Mouse (Mus musculus): ENCODE data around the gene Flad1. TPM values are rescaled to one million over a fixed set of nuclear protein-coding genes. Genes with fewer than 3 reads are reported as not detected.

Flad1 gene
- polyA plus RNA-seq, 1 experiment, result 34.6 TPM

DNA sequence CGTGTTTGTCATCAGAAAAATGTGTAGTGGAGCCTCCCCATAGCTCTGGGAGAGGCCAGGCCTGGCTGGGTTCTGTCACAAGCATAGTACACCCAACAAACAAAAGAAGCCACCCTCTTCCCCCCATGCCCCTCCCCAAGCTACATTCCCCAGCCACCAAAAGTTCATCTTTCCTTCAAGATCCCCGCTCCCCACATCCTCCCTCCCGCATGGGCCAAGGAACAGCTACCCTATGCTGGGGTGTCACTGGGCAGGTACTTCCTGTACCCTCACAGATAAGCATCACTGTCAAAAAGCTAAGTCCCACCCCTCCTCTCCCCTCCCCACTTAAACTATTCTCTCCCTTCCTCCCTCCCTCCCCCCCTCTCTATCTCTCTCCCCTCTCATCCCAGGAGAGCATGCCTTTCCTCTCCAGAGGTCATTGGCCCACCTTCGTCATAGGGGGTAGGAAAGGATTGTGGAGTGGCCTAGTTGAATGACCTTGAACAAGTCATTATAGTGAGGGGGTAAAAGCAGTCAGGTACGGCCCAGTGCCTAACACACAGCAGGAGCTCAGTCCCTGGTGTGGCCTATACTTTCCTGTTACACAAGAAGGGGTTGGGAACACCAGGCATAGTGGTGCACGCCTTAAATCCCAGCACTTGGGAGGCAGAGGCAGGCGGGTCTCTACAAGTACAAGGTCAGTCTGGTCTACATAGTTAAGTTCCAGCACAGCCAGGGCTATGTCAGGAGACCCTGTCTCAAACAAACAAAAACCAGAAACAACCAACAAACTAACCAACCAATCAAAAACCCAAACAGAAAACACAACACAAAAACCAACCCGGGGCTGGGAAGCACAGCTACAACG lies 29.4 kb downstream of the Flad1 start:
- no peak for DNase-seq (ENCODE audit: low spot score)

DNA sequence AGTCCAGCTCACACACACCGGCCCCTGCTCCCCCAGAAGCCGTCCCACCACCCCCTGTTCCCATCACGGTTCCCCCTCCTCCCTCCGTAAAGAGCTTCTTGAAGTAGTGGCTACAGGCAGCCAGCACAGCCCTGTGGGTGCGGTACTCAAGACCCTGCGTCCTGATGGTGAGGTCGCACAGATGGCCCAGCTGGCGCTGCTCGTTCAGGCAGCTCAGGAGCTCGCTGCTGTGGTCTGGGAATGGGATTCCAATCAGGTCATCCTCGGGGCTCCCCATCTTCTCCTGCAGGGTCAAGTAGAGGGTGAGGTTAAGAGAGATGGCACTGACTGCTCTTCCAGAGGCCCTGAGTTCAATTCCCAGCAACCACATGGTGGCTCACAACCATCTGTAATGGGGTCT lies 30.4 kb downstream of the Flad1 start:
- no peak for DNase-seq (ENCODE audit: low spot score)

DNA sequence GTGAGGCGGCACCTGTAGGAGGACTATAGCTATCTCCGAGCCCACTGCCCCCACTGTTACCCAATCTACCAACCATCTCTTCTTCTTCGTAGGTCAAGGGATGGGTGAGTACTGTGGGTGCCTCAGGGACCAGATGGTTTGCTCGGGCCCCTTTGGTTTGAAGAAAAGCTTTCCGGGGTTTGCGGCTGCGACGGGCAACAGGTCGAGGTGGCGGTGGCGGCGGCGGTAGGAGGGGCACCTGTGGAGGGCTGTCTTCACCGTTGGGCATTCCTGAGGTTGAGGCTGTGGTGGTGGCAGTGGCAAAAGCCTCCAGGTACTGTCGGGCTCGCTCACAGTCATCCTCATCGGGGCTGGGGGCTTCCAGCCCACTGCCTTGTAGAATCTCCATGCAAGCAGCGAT lies 31.0 kb downstream of the Flad1 start:
- DNase-seq (ENCODE audit: low spot score), result no peak

DNA sequence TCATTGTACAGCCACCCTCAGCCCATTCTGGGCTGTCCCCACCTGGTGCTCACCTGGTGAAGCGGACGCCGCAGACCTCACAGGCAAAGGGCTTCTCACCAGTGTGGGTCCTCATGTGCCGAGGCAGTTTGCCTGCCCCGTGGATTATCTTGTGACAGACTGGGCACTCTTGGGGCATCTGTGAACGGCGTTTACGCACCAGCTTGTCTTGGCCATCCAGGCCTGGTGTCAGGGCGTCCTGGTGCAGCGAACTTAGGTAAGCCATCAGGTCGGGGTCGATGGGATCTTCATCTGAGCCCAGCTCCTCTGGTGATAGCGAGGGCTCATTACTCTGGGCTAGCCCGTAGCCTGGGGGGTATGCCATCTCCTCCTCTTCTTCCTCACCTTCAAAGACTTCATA lies 31.4 kb downstream of the Flad1 start:
- DNase-seq (ENCODE audit: low spot score), result no peak

DNA sequence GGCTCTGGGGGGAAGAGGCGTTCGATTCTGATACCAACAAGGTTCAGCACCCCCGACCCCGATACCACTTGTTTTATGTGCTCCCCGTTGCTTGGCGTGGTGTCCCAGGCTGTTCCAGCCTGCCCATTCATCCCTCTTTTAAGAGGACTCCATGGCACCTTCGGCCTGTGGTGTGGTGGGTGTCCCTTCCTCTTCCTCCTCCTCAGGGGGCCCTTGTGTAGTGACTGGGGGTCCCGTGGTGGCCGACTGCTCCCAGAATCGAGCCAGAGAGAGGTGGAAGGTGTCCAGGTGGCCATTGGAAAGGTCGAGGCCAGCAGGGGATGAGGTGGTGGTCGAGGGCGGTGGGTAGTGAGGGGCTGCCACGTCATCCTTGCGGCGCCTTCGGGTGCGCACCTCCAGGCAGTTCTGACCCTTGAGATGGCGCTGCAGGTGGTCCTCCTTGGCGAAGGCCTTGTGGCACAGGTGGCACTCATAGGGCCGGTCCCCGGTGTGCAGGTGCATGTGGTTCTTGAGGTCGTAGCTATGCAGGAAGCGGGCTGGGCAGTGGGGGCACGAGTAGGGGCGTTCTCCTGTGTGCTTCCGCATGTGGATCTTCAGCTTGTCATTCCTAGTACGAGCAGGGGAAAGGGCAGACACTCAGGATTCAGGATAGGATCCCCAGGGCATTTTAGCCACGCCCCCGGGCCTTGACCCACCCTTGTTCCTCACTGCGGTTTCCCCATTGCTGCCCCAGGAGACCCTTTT lies 32.1 kb downstream of the Flad1 start:
- DNase-seq (ENCODE audit: low spot score), result no peak

GRCm38 (mm10) chr3:89378394-89379067 lies 33.1 kb downstream of the Flad1 start:
- peak; percentile 82 for DNase-seq (ENCODE audit: low spot score)

DNA sequence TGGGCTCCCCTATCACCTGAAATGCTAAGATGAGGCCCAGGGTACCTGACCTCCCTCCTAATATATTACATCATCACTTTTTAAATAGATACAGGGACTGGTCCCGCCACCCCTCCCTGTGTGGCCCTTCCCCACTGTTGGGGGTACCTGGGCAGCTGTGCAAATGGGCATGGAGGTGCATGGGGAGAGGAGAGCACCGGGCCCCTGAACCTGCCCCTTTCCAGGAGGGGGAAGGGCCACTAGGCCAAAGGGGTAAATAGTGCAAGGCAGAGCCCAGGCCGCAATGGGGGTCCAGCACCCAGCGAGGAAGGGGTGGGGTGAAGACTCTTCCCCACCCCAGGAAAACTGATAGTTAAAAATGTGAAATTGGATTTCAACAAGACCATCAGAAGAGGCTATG lies 33.8 kb downstream of the Flad1 start:
- no peak for DNase-seq (ENCODE audit: low spot score)

DNA sequence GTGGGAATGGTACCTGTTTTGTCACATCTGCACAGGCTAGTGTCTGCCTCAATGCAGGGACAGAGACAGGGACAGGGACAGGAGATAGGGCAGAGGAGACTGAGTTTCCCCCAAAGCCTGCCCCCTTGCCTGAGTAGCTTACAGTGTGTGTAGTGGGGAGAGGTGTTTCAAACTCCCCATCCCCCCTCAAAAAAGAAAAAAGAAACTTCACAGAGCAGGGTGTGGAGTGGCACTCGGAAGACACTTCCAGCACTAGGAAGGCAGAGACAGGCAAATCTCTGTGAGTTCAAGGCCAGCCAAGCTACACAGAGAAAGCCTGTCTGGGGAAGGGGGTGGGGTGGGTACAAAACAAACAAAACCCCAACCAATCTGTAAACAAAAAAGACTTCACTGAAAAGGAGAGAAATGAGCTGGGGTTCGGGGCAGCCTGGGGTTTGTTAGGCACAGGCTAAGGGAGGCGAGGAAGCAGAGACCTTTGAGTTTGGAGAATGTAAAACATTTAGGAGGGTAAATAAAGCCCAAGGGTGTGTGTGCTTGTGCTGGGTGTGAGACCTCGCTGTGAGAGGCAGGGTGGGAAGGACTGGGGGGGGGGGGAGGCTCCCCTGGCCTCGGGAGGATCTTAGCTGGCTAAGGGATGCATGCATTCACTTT lies 38.0 kb downstream of the Flad1 start:
- no peak for DNase-seq (ENCODE audit: low spot score)

DNA sequence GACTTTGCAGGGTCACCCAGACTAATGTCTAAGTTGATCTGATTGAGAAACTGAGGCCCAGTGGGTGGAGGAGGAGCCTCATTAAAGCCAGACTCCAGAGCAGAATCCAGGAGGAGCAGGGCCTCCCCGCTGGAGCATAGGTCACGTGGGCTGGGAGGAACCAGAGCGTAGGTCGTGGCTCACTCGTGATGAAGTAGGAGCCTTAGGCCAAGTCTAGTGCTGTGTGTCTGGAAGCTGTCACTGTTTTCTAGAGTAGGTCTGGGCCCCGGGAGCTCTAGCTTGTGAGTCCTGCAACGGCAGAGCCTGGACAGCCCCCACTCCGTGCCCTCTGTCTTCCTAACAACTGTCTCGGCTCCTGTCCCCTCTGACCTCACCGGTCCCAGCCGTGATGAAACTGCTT lies 44.3 kb downstream of the Flad1 start:
- no peak for DNase-seq (ENCODE audit: low spot score)

GRCm38 (mm10) chr3:89365486-89366414 lies 45.9 kb downstream of the Flad1 start:
- DNase-seq (ENCODE audit: low spot score), result no peak

- DNase-seq (ENCODE audit: low spot score), result no peak
Observed at GRCm38 (mm10) chr3:89365153-89365485, 46.6 kb downstream of the Flad1 start, which contains the start of gene Dcst1. TSS of gene Dcst1 (minus strand) at chr3:89365253.

- no peak for DNase-seq (ENCODE audit: low spot score)
Observed at GRCm38 (mm10) chr3:89364631-89365030, 47.0 kb downstream of the Flad1 start.

DNA sequence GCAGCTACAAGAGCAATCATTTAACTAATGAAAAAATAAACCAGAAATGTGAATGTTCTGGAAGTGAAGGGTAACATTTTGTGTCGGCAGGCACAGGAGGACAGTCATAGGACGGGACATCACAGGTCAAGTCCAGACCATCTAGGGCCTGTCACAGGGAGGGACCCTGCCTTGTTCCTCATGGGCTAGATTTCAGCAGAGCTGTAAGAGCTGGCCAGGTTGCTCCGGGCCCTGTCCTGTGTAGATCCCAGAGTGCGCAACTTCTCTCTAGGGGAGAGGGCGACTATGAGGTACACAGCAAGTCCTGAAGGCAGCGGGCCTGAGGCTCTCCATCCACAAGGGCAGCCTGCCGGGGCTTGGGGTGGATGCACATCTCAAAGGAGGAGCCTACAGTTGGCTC lies 50.0 kb downstream of the Flad1 start, which contains the start of gene Dcst2:
Gene Dcst2 (plus strand): TSS at position 301 of the 400 bp plus-strand sequence.
- DNase-seq (ENCODE audit: low spot score), result no peak

GRCm38 (mm10) chr3:89360237-89360636 lies 51.4 kb downstream of the Flad1 start:
- no peak for DNase-seq (ENCODE audit: low spot score)

- no peak for DNase-seq (ENCODE audit: low spot score)
Observed at GRCm38 (mm10) chr3:89359630-89360029, 52.0 kb downstream of the Flad1 start.

GRCm38 (mm10) chr3:89356029-89356428 lies 55.6 kb downstream of the Flad1 start:
- no peak for DNase-seq (ENCODE audit: low spot score)

DNA sequence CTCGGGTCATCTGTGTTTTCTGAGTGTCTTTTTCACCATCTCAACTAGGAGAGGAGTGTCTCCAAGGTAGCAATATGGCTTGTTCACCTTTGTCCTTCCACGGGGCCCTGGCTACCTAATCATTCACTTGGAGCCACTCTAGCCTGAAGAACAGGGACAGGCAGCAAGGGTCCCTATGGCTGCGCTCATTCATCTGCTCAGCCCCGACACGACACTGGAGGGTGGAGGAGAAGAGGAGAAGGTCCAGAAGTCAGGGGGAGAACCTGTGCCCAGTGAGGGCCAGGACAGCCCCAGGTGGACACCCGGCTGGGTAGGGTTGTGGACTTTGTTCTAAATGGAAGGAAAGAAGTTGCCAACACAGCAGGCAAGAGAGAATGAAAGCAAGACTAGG lies 56.2 kb downstream of the Flad1 start:
- no peak for DNase-seq (ENCODE audit: low spot score)

- DNase-seq (ENCODE audit: low spot score), result peak; percentile 71
Observed at GRCm38 (mm10) chr3:89354816-89355511, 56.7 kb downstream of the Flad1 start.

DNA sequence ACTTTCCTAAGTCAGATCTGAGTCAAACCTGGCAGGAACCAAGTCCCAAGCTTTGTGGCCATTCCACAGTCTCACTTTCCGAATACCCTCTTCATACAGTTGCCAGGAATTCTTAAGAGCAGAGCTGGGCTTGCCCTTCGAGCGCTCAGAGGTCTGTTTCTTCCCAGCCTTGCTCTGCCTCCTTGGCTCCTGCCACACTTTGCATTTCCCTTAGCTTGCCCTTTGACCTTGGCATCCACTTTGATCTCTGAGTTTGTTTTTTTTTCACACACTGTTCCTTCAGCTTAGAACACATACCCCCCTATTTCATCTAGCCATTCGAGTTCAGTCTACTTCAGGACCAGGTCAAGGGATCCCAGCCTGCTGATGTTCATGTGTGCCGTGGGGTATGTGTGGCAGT lies 60.4 kb downstream of the Flad1 start:
- no peak for DNase-seq (ENCODE audit: low spot score)
